18 mouse cellular contexts compared by ENCODE assay signal in the genomic region with DNA sequence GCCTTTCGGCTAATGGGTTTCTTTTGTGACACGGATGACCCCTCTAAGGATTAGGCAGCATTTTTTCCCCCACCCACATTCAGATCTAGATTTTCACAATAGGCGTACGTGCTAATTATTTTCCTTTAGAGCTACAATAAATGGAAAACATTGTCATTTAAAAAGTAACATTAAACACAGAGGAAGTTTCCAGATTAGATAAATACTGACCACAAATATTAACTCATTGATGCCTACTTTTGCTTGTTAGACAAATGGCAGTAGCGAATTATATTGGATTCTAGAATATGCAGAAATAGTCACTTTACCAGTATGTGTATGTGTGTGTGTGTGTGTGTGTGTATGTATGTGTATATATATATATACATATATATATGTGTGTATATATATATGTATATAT. TPM values are rescaled to one million over a fixed set of nuclear protein-coding genes. Genes with fewer than 3 reads are reported as not detected.
DNase-seq lines count a peak whose midpoint lies in the region; ATAC-seq lines count a peak whose summit lies in the region.
"Had no signal": no experiment of that assay in that cellular context is flagged by ENCODE, and none has a peak within 500 bp of the region (broad histone marks: within the 10 kb centered on the region; RNA-seq: fewer than 3 reads in every experiment).

No protein-coding gene starts in this region.

- H3K27me3 ChIP-seq in heart, embryonic 12.5 days (replicated peaks) = no peaks in the 10 kb centered on the region
- H3K27me3 ChIP-seq in liver, embryonic 11.5 days (replicated peaks; ENCODE audit: control insufficient read depth, insufficient read depth, low read length) = no peaks in the 10 kb centered on the region
- no peaks in the 10 kb centered on the region for H3K27me3 ChIP-seq in liver, embryonic 15.5 days
- H3K27me3 ChIP-seq: embryonic facial prominence, embryonic 13.5 days; hindbrain, embryonic 12.5 days had no signal

- no peak overlapping the region for H3K4me3 ChIP-seq in heart, embryonic 12.5 days
- H3K4me3 ChIP-seq in liver, embryonic 11.5 days (ENCODE audit: low read depth, low read length) = 0 out of 2 replicates have a peak overlapping the region, but pooled peaks have one; percentile 2
- H3K4me3 ChIP-seq in liver, embryonic 15.5 days (replicated peaks) = peak overlapping the region; percentile 97
- H3K4me3 ChIP-seq: embryonic facial prominence, embryonic 13.5 days; forebrain, embryonic 10.5 days; heart, adult 2 months; hindbrain, embryonic 12.5 days had no signal

- DNase-seq in heart, adult 11 months = no peak
- DNase-seq in liver, embryonic 11.5 days (ENCODE audit: low spot score) = no peak
- no peak for DNase-seq in T-cell, adult 2 months (ENCODE audit: low spot score)
- DNase-seq in layer of hippocampus, adult 8-10 months (ENCODE audit: low spot score in 2 of 2) = no peak
- DNase-seq: adrenal gland, postnatal 10 days; cerebellum, adult 11-12 months; cerebellum, adult 9-11 months; cerebellum, postnatal 36 days; heart, adult 2 months; heart, postnatal 4 days had no signal

- H3K4me1 ChIP-seq in heart, embryonic 12.5 days (replicated peaks) = peaks cover 24% of the 10 kb centered on the region
- H3K4me1 ChIP-seq in liver, embryonic 11.5 days (replicated peaks; ENCODE audit: control insufficient read depth, insufficient read depth, low read length) = peaks cover 26% of the 10 kb centered on the region
- peaks cover 64% of the 10 kb centered on the region for H3K4me1 ChIP-seq in liver, embryonic 15.5 days (replicated peaks)

- H3K9ac ChIP-seq in heart, embryonic 12.5 days = no peak overlapping the region
- H3K9ac ChIP-seq in liver, embryonic 11.5 days (ENCODE audit: low read depth, low read length) = no peak overlapping the region
- H3K9ac ChIP-seq in liver, embryonic 15.5 days = peak overlapping the region; percentile 98; the same call in 1 of the 2 replicates
- H3K9ac ChIP-seq: embryonic facial prominence, embryonic 13.5 days; hindbrain, embryonic 12.5 days had no signal

- H3K9me3 ChIP-seq in heart, embryonic 12.5 days (replicated peaks) = no peaks in the 10 kb centered on the region
- H3K9me3 ChIP-seq in liver, embryonic 11.5 days (ENCODE audit: control insufficient read depth, low read length) = no peaks in the 10 kb centered on the region
- H3K9me3 ChIP-seq in liver, embryonic 15.5 days (replicated peaks) = no peaks in the 10 kb centered on the region
- H3K9me3 ChIP-seq: embryonic facial prominence, embryonic 13.5 days; forebrain, embryonic 10.5 days; hindbrain, embryonic 12.5 days had no signal

- 0 out of 2 replicates have a peak overlapping the region, but pooled peaks have one; percentile 15 for H3K4me2 ChIP-seq in heart, embryonic 12.5 days
- peak overlapping the region; percentile 78 for H3K4me2 ChIP-seq in liver, embryonic 11.5 days
- H3K4me2 ChIP-seq in liver, embryonic 15.5 days = peak overlapping the region; percentile 91
- H3K4me2 ChIP-seq: embryonic facial prominence, embryonic 13.5 days had no signal

- ATAC-seq in heart, embryonic 12.5 days (ENCODE audit: insufficient number of reproducible peaks, low FRiP score) = no peak
- ATAC-seq in liver, embryonic 11.5 days (replicated peaks; ENCODE audit: low FRiP score) = no peak
- no peak for ATAC-seq in liver, embryonic 15.5 days (ENCODE audit: insufficient read depth)
- ATAC-seq: forebrain, embryonic 14.5 days; hindbrain, embryonic 16.5 days; inflammation-experienced regulatory T-cells, adult 6 months had no signal

- 75% methylated on average over 5 of the region's 5 CpGs for WGBS in heart, embryonic 12.5 days
- WGBS in liver, embryonic 11.5 days = 83% methylated on average over 5 of the region's 5 CpGs
- 63% methylated on average over 5 of the region's 5 CpGs for WGBS in liver, embryonic 15.5 days (ENCODE audit: insufficient replicate concordance)

- H3K27ac ChIP-seq in heart, embryonic 12.5 days (ENCODE audit: poor library complexity, severe bottlenecking) = no peak overlapping the region
- H3K27ac ChIP-seq in liver, embryonic 11.5 days (ENCODE audit: low read depth, low read length) = no peak overlapping the region
- peak overlapping the region; percentile 99 for H3K27ac ChIP-seq in liver, embryonic 15.5 days (replicated peaks)
- H3K27ac ChIP-seq: embryonic facial prominence, embryonic 13.5 days; forebrain, embryonic 10.5 days; heart, adult 2 months; hindbrain, embryonic 12.5 days had no signal

- peaks cover 23% of the 10 kb centered on the region for H3K36me3 ChIP-seq in heart, embryonic 12.5 days
- peaks cover 22% of the 10 kb centered on the region for H3K36me3 ChIP-seq in liver, embryonic 11.5 days (ENCODE audit: control insufficient read depth, insufficient read depth, low read length)
- peaks cover 48% of the 10 kb centered on the region for H3K36me3 ChIP-seq in liver, embryonic 15.5 days (replicated peaks)

RNA-seq across cellular contexts. Expression of gene Rnf145, which starts 3.8 kb away (rescaled TPM):
- 70.6 and 71.8 TPM in 2 replicates for polyA plus RNA-seq in heart, embryonic 12.5 days (2016; fragmentation: Nextera tagmentation; extraction: Ambion mirVana)
- 74.4 and 76.3 TPM in 2 replicates for polyA plus RNA-seq in liver, embryonic 11.5 days (2014; fragmentation: Nextera tagmentation; extraction: Ambion mirVana)
- 53.5 and 59.8 TPM in 2 replicates for polyA plus RNA-seq in liver, embryonic 15.5 days (2015; fragmentation: Nextera tagmentation; extraction: Ambion mirVana)
- total RNA-seq in layer of hippocampus, adult 8-10 months (2022) = 100 to 1,000 TPM in 1 of 4 experiments, 10 to 100 TPM in 3; 77.6 to 108 (median 86.9) TPM

RNA-seq across cellular contexts. Expression of gene Ublcp1, which starts 52.3 kb away (rescaled TPM):
- polyA plus RNA-seq in heart, embryonic 12.5 days (2016; fragmentation: Nextera tagmentation; extraction: Ambion mirVana) = 42.1 and 48.4 TPM in 2 replicates
- polyA plus RNA-seq in liver, embryonic 11.5 days (2014; fragmentation: Nextera tagmentation; extraction: Ambion mirVana) = 54.1 and 54.6 TPM in 2 replicates
- polyA plus RNA-seq in liver, embryonic 15.5 days (2015; fragmentation: Nextera tagmentation; extraction: Ambion mirVana) = 42.5 and 42.9 TPM in 2 replicates
- total RNA-seq in layer of hippocampus, adult 8-10 months (2022) = 10 to 100 TPM; 47.9 to 53.0 (median 48.9) TPM

Comparison
In these comparisons a context has a peak if more than half of its experiments do, and no peak if none do; other contexts are left out.
1. H3K4me2 ChIP-seq: peak in every context shown above with its lines; median percentile 91 in liver, embryonic 15.5 days; 78 in liver, embryonic 11.5 days; 15 in heart, embryonic 12.5 days.